Mouse (Mus musculus): ENCODE measurements around the gene Stil. TPM values are rescaled to one million over a fixed set of nuclear protein-coding genes. Genes with fewer than 3 reads are reported as not detected.

Stil gene
- polyA plus RNA-seq, 1 experiment: 0.13 TPM

- 7% methylated on average over 5 of the region's 5 CpGs for WGBS
- no peak overlapping the region for H3K4me3 ChIP-seq (ENCODE audit: insufficient read depth, low read depth, low read length)
- H3K36me3 ChIP-seq (ENCODE audit: control insufficient read depth, insufficient read depth, low read length): no peaks in the 10 kb centered on the region
- H3K27me3 ChIP-seq (replicated peaks; ENCODE audit: control insufficient read depth, insufficient read depth, low read length): no peaks in the 10 kb centered on the region
- no peak overlapping the region for H3K27ac ChIP-seq (ENCODE audit: insufficient read depth, low read depth, low read length)
- DNase-seq: peak; percentile 81
- H3K4me1 ChIP-seq (ENCODE audit: control insufficient read depth, insufficient read depth, low read length): no peaks in the 10 kb centered on the region
- no peak for TF ChIP-seq POLR2A (IDR thresholded peaks at IDR 0.05; ENCODE audit: low read depth, low read length)
- TF ChIP-seq CTCF (conservative IDR thresholded peaks at IDR 0.05; ENCODE audit: insufficient read depth, insufficient read length, low read depth, low read length): peak; percentile 72
These were observed 47.8 kb downstream of the Stil start for GRCm38 (mm10) chr4:115047750-115048149.

GRCm38 (mm10) chr4:115048190-115048589 lies 48.2 kb downstream of the Stil start:
- H3K27me3 ChIP-seq (replicated peaks; ENCODE audit: control insufficient read depth, insufficient read depth, low read length): no peaks in the 10 kb centered on the region
- WGBS: 69% methylated on average over 8 of the region's 8 CpGs
- TF ChIP-seq POLR2A (IDR thresholded peaks at IDR 0.05; ENCODE audit: low read depth, low read length): no peak
- DNase-seq: no peak
- no peaks in the 10 kb centered on the region for H3K4me1 ChIP-seq (ENCODE audit: control insufficient read depth, insufficient read depth, low read length)
- H3K4me3 ChIP-seq (ENCODE audit: insufficient read depth, low read depth, low read length): no peak overlapping the region
- H3K27ac ChIP-seq (ENCODE audit: insufficient read depth, low read depth, low read length): no peak overlapping the region
- no peaks in the 10 kb centered on the region for H3K36me3 ChIP-seq (ENCODE audit: control insufficient read depth, insufficient read depth, low read length)

GRCm38 (mm10) chr4:115051245-115051644 lies 51.3 kb downstream of the Stil start:
- TF ChIP-seq CTCF (conservative IDR thresholded peaks at IDR 0.05; ENCODE audit: insufficient read depth, insufficient read length, low read depth, low read length): no peak
- TF ChIP-seq POLR2A (IDR thresholded peaks at IDR 0.05; ENCODE audit: low read depth, low read length): no peak
- no peak overlapping the region for H3K27ac ChIP-seq (ENCODE audit: insufficient read depth, low read depth, low read length)
- peaks cover under 1% of the 10 kb centered on the region; the same call in 1 of the 2 replicates for H3K27me3 ChIP-seq (replicated peaks; ENCODE audit: control insufficient read depth, insufficient read depth, low read length)
- no peaks in the 10 kb centered on the region for H3K4me1 ChIP-seq (ENCODE audit: control insufficient read depth, insufficient read depth, low read length)
- 81% methylated on average over 5 of the region's 5 CpGs for WGBS
- H3K4me3 ChIP-seq (ENCODE audit: insufficient read depth, low read depth, low read length): no peak overlapping the region
- DNase-seq: no peak
- H3K36me3 ChIP-seq (ENCODE audit: control insufficient read depth, insufficient read depth, low read length): no peaks in the 10 kb centered on the region

- peaks cover 7% of the 10 kb centered on the region for H3K27me3 ChIP-seq (replicated peaks; ENCODE audit: control insufficient read depth, insufficient read depth, low read length)
- no peaks in the 10 kb centered on the region for H3K36me3 ChIP-seq (ENCODE audit: control insufficient read depth, insufficient read depth, low read length)
- 4% methylated on average over 36 of the region's 36 CpGs for WGBS
- H3K27ac ChIP-seq (ENCODE audit: insufficient read depth, low read depth, low read length): peak overlapping the region; percentile 95
- TF ChIP-seq CTCF (conservative IDR thresholded peaks at IDR 0.05; ENCODE audit: insufficient read depth, insufficient read length, low read depth, low read length) (no peak), POLR2A (IDR thresholded peaks at IDR 0.05; ENCODE audit: low read depth, low read length) (no peak)
- DNase-seq: peak; percentile 87
- H3K4me3 ChIP-seq (ENCODE audit: insufficient read depth, low read depth, low read length): peak overlapping the region; percentile 6; the same call in 1 of the 2 replicates
- H3K4me1 ChIP-seq (ENCODE audit: control insufficient read depth, insufficient read depth, low read length): peaks cover 4% of the 10 kb centered on the region; the same call in 1 of the 2 replicates
These were observed 52.5 kb downstream of the Stil start for GRCm38 (mm10) chr4:115052343-115053005.

- Histone ChIP-seq H3K4me1 (ENCODE audit: control insufficient read depth, insufficient read depth, low read length) (peaks cover 4% of the 10 kb centered on the region; the same call in 1 of the 2 replicates), H3K4me3 (ENCODE audit: insufficient read depth, low read depth, low read length) (no peak overlapping the region), H3K27me3 (replicated peaks; ENCODE audit: control insufficient read depth, insufficient read depth, low read length) (peaks cover 9% of the 10 kb centered on the region), H3K36me3 (ENCODE audit: control insufficient read depth, insufficient read depth, low read length) (no peaks in the 10 kb centered on the region), H3K27ac (ENCODE audit: insufficient read depth, low read depth, low read length) (no peak overlapping the region)
- no peak for DNase-seq
- WGBS: 37% methylated on average over 2 of the region's 2 CpGs
- TF ChIP-seq CTCF (conservative IDR thresholded peaks at IDR 0.05; ENCODE audit: insufficient read depth, insufficient read length, low read depth, low read length): no peak
- TF ChIP-seq POLR2A (IDR thresholded peaks at IDR 0.05; ENCODE audit: low read depth, low read length): no peak
These were observed 55.1 kb downstream of the Stil start for GRCm38 (mm10) chr4:115055044-115055443.

- Histone ChIP-seq H3K27me3 (replicated peaks; ENCODE audit: control insufficient read depth, insufficient read depth, low read length) (peaks cover 9% of the 10 kb centered on the region), H3K4me3 (ENCODE audit: insufficient read depth, low read depth, low read length) (no peak overlapping the region), H3K27ac (ENCODE audit: insufficient read depth, low read depth, low read length) (no peak overlapping the region), H3K4me1 (ENCODE audit: control insufficient read depth, insufficient read depth, low read length) (peaks cover 4% of the 10 kb centered on the region; the same call in 1 of the 2 replicates), H3K36me3 (ENCODE audit: control insufficient read depth, insufficient read depth, low read length) (no peaks in the 10 kb centered on the region)
- WGBS: 38% methylated on average over 3 of the region's 3 CpGs
- DNase-seq: no peak
- TF ChIP-seq POLR2A (IDR thresholded peaks at IDR 0.05; ENCODE audit: low read depth, low read length) (no peak), CTCF (conservative IDR thresholded peaks at IDR 0.05; ENCODE audit: insufficient read depth, insufficient read length, low read depth, low read length) (no peak)
These were observed 55.7 kb downstream of the Stil start for GRCm38 (mm10) chr4:115055691-115056090.

GRCm38 (mm10) chr4:115056371-115056920 lies 56.5 kb downstream of the Stil start, which contains the start of gene Tal1:
TSS of gene Tal1 (plus strand) at chr4:115056426.
- H3K27ac ChIP-seq (ENCODE audit: insufficient read depth, low read depth, low read length): peak within 1 kb of the TSS; percentile 64
- no peaks in the 10 kb centered on the region for H3K36me3 ChIP-seq (ENCODE audit: control insufficient read depth, insufficient read depth, low read length)
- TF ChIP-seq CTCF (conservative IDR thresholded peaks at IDR 0.05; ENCODE audit: insufficient read depth, insufficient read length, low read depth, low read length) (no peak), POLR2A (IDR thresholded peaks at IDR 0.05; ENCODE audit: low read depth, low read length) (peak; percentile 15)
- H3K4me1 ChIP-seq (ENCODE audit: control insufficient read depth, insufficient read depth, low read length): peaks cover 4% of the 10 kb centered on the region; the same call in 1 of the 2 replicates
- peak within 1 kb of the TSS; percentile 56 for H3K4me3 ChIP-seq (ENCODE audit: insufficient read depth, low read depth, low read length)
- no peak for DNase-seq
- peaks cover 9% of the 10 kb centered on the region for H3K27me3 ChIP-seq (replicated peaks; ENCODE audit: control insufficient read depth, insufficient read depth, low read length)
- 3% methylated on average over 59 of the region's 60 CpGs for WGBS

Data from kidney, adult 2 months (tissue).